Mouse (Mus musculus): Measurements from ENCODE around the gene Tcp11.

Gene Tcp11

DNA sequence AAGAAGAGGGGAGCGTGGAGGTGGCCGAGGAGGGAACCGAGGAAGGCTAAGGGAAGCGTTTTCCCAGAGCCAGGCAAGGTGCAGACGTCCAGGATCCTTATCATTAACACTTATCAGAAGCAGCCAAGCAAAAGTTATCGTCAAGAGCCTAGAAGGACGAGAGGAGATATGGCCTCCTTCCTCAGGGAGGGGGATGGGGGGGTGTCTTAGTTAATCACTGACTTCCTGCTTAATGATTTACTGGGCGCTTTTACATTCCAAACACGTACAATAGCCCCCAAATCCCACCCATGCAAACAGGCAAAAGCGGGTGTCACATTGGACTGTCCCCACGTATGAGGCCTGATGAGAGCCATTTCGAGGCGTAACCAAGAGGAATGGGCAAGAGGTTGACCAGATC is 2.4 kb upstream of the Tcp11 start:
- DNase-seq = no peak

DNA sequence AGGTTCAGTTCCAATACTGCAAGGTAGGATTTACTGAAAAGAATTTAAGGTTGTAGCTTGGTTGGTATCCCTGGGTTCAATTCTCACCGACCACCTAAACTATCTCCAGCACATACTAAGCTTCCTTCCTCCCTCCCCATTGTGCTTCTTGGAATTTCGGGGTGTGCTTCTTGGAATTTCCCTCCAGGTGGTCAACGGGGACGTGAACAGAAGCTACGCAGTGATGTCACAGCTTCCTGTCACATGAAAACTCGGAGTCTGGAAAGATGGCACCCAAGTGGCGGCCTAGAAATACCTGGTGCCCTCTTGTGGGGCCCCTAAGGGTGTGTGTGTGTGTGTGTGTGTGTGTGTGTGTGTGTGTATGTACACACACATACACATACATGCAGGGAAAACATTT is 1.4 kb upstream of the Tcp11 start:
- no peak for DNase-seq

DNA sequence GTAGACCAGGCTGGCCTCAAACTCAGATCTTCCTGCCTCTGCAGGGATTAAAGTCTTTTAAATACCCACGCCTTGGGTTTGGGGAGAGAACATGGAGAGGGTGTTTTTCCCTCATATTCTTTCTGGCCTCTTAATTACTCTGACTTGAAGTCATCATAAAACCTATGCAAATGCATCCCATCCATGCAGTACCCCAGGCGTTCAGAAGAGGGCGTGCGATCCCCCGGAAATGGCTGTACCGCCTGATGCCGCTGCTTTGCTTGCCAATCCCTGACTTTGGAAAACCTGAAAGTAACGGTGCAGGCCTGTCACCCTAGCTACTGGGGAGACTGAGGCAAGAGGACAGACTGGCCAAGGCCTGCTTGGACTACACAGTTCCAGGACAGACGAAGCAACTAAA is 946 bp upstream of the Tcp11 start:
- peak; percentile 67 for DNase-seq

DNA sequence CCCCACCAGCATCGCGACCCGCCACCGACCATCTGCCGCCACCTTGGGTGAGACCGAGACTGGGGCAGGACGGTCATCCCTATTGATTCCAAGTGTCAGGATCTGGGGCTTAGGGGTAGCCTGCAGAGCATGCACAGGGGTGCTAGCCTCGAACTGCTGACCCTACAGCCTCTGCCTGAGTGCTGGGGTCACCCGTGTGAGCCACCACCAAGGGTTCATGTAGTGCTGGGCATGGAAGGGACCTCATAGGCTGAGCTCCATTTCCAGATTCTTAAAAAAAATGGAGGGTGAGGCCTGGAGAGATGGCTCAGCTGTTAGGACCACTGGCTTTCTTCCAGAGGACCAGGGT is 352 bp upstream of the Tcp11 start:
- no peak for DNase-seq

DNA sequence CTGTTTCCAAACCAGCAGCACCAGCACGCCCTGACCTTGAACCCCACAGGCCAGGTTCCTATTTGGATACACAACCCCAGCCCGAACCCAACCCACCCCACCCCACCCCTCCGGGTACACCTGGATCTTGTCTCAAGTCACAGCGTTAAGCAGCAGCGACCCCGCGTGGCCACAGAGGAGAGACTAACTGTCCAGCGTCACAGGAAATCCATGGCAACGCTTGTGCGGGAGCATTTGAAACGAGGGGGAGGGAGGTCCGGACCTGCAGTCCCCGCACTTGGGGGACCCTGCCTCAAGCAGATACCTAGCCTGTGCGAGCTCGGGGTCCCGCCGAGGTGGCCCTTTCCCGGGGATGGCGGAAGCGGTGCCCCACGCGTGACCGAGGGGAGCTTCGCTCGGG is 821 bp downstream of the Tcp11 start:
- peak; percentile 94 for DNase-seq

DNA sequence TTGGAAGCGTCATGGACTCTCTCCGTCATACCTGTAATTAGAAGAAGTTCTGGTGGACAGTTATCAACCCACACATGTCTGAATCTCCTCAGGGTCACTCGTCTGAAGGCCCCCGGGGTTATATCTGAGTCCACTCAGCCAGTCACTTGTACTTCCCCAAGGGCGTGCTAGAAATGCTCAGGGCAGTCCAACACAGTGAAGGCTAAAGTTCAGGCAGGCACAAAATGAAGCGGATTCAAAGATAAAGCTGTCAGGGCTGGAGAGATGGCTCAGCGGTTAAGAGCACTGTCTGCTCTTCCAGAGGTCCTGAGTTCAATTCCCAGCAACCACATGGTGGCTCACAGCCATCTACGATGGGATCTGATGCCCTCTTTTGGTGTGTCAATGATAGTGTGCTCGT is 2.4 kb downstream of the Tcp11 start:
- DNase-seq = no peak

DNA sequence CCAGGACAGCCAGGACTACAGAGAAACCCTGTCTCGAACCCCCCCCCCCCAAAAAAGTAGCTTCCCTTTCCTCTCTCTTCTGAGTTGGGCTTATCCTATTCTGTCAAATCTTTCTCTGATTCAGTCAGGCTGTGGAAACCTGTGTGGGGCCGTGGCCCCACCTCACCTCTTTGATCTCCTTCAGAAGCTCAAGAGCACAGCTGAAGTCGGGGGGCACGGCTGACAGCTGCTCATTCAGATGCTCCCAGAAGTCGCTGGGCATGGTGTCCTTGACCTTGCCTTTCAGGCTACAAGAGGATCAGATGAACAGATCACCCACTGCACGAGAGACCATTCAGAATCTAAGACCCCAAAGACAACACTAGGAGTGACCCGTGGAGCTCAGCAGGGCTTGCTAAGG is 6.0 kb downstream of the Tcp11 start:
- no peak for DNase-seq

DNA sequence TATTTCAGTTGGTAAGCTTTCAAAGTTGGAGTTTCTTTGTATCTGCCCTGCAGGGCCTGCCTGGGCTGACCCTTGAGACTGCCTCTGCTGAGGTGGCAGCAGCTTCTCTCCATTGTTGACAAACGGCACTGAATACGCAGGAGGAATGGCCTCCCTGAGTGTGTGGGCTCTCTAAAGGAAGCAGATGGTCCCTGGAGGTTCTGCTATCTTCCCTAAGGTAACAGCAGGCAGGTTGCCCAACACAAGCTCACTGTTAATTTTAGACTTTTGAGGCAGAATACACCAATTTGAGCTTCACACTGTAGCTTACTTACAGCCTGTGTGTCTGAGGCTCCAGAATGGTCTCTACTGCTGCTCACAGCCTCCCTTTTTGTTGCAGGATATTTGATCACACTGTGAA is 7.7 kb downstream of the Tcp11 start:
- no peak for DNase-seq

DNA sequence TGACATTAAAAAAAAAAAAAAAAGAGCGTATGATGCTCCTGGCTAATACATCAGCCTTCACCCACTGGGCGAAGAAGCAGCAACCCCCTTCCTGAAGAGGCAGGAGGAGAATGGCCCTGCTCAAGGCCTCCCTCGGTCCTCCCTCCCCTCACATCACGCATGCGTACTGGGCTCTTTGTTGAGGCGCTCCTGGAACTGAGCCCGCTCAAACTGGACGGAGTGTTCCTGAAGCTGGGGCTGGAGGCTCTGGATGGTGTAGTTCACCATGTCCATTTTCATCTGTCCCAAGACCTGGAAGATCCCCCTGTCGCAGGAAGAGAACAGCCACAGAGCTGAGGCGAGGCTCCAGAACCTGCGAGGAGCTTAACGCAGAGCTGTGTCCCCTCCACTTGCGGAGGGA is 10.2 kb downstream of the Tcp11 start:
- peak; percentile 46 for DNase-seq

DNA sequence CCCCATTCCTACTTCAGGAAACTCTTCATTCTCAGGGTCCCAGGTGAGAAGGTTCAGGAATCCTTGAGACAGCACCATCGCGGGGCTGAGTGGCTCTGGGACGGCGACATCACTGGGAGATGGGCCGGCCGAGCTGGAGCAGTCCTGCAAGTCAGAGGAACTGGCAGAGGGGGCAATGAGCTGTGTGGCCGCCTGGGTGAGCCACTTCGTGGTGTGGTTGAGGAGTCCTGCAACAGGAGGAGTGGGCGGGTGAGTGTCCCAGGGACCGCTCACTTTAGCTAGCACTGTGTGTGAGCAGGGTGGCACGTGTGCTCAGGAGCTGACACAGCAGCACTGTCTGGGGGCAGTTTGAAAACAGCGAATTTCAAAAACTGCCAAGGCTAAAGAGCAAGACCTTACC is 11.0 kb downstream of the Tcp11 start:
- DNase-seq = no peak

DNA sequence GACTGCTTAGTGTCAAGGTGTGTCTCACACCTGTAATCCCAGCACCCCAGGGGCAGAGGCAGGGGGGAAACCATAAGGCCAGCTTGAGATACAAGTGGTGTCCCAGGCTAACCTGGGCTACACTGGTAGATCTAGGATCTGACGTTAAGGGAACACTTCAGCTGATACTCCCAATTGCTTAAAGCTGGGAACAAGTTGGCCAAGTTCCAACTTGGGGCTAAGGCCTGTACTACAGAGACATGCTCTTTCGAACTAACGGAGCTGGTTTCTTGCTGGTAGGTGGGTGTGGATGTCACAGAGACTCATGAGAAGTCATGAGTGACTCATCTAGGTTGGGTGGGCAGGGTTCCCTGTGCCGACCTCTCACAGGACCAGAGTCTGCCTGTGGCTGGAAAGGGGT is 13.1 kb downstream of the Tcp11 start:
- DNase-seq = no peak

DNA sequence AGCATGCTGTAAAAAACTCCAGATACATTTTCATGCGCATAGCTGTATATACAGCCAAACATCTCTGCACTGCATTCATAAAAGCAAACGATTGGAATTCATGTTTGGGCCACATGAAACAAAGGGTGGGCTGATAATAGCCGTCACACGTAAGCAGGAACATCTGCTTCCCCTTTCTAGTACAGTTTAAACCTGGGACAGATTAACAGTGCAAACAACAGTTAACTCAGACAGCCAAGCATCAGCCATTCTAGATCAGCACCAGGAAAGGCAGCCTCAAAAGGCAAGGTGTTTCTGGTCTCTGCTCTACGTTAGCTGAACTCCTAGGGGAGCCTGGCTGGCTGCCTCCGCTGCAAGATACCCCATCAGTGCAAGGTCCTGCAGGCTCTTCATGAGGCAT is 17.3 kb downstream of the Tcp11 start:
- no peak for DNase-seq

DNA sequence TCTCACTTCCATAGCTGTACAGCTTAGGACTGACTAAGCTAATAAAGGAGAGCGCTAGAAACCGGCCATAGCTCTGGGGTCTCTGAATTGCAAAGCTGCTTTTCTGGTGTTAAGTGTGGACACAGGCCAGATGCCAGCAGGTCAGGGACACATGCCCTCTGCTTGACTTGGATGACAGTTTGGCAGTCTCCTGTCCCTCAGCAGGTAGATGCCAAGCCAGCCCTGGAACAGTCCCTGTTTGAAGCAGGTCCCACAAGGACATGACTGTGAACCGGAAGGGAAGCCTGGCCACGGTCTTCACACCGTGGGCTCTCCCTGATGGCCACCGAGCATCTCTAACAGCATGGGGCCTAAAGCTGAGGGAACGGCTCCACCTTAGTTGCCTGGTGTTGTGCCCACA is 17.7 kb downstream of the Tcp11 start:
- DNase-seq = no peak

DNA sequence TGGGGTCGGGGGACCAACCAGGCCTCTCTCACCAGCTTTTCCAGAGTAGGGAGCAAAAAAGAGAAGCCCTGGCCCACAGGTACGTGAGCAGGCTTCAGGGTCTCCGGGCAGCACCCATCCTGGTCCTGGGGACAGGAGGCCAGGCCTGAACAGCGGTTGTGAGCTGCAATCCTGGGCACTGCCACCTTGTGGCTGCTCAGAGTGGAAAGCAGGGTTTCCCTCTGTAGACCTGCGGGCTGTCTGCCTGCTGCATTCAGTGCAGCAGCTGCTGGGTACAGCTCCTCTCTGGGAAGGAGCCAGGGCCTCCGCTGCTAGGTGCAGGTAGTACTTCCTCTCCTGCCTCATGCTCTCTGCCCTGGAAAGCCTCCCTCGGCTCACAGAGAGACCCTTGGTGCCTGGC is 19.0 kb downstream of the Tcp11 start:
- peak; percentile 62 for DNase-seq

DNA sequence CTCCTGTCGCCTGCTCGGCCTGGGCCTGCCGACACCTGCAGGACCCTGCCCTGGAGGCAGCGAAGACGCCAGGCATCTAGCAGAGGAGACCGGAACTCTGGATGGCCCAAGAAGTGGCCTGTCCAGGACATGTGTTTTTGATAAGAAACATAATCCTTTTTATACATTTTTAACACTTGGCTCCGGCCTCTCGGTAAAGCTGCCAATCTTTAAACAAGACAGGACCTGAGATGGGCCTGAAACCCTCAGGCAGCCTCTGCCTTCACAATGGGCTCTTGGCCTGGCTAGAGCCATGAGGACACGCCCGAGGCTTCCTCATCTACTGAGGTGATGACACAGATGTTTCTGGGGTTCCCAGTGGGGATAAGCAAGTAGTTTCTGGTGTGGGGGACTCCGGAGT is 19.8 kb downstream of the Tcp11 start:
- no peak for DNase-seq

DNA sequence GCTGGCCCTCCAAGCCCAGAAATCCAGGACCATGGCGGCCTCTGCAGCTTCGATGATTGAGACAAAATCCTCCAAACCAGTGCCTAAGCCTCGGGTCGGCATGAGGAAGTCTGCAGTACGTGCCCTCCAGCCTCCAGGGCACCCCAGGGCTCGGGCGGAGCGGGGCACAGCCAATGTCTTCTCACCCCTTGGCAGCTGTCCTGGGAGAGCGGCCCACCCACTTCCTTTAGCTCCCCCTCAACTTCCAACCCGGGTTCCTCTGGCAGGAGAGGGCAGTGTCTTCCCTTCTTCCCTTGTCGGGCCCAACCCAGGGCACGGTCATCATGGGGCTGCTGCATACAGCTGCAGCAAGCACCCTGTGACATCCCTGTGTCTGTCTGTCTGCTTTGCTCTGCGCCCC is 22.1 kb downstream of the Tcp11 start:
- no peak for DNase-seq

DNA sequence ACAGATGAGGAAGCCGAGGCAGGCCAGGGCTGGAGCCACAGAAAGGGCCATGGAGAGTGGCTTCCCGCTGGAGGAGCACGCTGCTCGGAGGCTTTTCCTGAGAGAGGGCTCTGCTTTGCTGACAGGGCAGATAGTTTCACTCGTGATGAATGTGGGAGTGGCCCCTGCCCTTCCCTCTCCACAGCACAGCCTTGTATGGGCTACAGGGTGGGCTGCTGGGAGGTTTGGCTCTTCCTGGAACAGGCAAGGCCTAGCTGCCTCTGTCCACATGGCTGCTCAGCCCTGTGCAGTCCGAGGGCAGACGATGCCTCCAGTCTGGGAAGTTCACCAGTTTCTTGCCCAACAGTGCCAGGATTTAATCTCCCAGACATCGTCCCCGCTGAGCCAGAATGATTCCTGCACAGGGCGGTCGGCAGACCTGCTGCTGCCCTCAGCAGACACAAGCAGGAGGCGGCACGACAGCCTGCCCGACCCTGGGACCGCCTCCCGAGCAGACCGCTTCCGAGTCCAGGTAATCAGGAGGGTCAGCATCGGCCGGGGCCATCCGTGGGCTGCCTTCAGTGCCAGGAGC is 28.1 kb downstream of the Tcp11 start:
- DNase-seq = no peak

DNA sequence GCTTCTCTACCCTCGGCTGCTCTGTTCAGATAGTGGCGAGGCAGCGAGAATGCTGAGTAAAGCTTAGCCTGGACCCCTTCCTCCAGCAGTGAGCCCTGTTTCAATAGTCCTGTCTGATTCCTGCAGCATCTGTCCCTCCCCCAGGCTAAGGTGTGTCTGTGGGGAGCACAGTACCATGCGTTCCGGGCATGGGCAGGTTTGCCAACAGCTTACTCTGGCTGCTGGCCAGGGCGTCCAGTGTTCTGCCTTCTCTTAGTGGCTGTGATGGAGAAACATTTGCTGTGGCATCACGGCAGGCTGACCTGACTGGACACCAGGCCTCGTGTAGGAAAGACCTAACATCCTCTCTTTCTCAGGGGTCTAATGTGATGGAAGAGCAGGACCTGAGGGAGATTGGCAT is 30.2 kb downstream of the Tcp11 start:
- no peak for DNase-seq

DNA sequence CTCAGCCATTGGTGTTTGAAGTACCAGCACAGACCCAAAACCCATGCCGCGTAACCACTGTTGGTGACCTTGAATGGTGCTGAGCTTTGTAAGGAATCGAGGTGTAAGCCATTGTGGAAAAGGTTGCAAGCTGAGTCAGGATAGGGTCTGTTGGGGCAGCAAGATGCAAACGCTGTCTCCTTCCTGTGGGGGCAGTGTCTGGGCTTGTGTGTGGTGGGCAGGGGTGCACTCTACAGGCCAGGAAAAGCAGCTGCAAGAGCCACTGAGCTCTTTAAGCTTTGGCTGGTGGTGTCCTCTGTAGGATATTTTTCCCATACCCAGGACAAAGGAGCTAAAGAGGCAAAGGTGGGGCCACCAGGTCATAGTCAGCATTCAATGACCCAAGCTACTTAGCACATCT is 32.0 kb downstream of the Tcp11 start:
- peak; percentile 73 for DNase-seq

DNA sequence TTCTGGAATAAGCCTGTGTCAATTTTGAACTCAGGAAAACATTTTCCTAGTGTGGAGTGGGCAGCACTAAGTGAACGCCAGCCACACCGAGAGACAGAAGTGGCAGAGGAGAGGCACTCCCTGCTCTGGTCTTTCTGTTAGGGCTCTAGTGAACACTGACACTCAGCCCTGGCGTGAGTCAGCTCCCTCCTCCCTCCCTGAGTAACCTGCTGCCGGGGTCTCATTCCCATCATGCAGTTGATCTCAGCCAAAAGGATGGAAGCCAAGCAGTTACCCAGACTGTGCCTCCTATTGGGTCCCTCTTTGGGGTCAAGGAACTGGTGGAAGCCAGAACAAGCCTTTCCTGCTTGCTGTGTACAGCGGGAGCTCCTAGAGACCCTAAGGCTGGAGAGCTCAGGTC is 32.9 kb downstream of the Tcp11 start:
- DNase-seq = no peak

DNA sequence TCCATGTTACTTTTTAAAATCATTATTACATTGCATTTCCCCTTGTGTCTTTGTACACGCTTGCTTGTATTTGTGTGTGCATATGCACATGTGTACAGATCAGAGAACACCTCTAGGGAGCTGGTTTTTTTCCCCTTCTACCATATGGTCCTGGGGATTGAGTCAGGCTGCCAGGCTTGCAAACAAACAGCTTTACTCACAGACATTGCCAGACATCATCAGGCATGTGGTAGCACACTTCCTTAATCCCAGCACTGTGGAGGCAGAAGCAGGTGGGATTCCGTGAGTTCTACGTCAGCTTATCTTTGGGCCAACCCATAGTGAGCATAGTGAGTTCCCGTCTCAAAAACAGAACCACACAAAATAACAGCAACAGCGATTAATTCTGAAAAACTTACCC is 33.4 kb downstream of the Tcp11 start:
- no peak for DNase-seq

DNA sequence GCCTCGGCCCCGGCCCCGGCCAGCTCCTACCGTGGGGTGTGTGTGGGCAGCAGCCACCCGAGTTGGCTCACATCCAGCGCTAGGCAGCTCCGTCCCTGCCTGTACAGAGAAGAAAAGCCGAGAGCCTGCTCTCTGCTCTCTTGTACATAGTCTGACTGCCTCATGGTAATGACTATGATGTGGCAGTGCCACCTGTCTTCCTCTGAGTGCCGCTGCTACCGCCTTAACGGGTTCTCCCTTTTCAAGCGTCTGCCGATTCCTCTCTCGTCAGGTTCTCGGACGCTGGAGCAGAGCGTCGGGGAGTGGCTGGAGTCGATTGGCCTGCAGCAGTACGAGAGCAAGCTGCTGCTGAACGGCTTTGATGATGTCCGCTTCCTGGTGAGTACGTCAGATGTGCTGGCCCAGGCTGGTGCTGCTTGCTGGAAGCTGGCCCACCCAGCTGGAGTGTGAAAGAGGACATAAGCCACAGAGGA is 38.1 kb downstream of the Tcp11 start:
- DNase-seq = peak; percentile 61

DNA sequence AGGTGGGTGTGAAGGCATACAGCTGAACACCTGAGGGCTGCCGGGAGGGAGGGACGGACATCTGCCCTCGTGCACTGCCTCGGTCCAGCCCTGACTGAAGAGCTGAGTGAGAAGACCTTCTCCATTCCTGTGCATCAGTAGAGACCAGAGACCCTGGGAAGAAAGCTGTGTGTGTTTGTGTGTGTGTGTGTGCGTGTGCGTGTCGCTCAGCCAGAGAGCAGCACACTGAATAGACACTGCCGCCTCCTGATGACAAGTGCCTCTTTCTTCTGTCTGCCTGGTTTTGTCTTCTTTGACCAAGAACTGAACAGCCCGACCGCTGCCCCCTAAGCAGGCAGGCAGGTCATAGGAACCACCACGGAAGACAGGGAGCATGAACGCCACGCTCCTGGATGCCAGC is 39.1 kb downstream of the Tcp11 start:
- no peak for DNase-seq

DNA sequence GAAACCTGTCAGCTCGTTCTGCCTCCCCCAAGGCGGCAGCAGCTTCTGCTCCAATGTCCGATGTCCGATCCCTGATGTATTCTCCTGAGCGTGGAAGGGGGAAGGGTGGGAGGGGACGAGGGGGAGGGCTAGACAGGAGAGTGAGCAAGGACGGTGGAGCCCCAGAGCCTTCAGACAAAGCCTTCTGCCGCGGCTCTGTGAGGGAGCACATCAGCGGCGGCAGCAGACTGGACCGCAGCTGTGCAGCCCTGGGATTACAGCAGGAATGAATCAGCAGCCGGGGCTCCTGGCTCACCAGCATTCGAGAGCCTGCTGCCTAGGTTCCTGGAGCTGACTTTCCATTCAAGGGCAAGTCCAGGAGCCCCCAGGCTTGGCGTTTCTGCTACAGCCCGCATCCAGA is 39.8 kb downstream of the Tcp11 start:
- no peak for DNase-seq

DNA sequence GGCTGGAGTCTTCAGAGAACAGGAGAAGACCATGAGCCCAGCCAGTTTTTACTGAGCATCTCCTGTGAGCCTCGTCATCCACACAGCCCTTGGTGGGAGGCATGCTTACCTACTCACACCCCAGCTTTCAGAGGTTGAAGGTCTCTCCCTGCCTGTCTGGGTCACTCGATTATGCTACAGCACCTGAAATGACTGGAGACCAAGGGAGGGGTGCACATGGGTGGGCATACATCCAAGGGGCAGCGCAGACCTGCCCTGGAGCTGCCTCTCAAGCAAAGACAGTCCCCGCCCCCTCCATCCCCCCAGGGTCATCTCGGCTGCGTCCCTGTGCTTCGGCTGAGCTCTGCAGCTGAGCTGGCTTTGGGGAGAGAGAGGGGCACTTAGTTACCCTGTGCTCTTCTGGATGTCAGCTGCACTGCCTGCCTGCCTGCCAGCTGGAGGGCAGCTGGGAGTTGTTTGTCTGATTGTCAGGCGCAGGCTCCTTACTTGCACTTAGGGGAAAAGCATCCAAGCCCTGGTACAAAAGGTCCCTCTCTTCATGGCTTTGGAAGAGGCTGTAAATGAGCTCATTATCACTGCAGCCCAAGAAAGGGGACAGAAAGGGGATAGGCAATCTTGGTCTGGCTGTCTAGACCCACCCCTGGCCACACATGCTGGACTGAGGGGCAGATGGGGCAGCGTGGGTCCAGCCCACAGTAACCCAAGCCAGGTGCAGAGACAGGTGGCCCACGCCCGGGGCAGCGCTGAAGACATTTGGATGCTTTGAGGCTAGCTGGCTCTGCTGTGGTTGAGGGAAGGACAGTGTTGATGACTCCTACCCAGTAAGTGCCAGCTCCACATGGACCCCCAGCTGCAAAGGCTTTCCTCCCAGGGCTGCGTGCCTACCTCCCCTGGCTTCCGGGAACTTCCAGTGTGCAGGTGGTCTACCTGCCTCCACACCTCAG is 43.4 kb downstream of the Tcp11 start:
- DNase-seq = no peak
